Mouse (Mus musculus) mesoderm, embryonic 11.5 days (tissue): ENCODE data around the gene Herc2.
A peak's percentile ranks its signal among the peaks of the same experiment; 100 is the strongest.

Source experiments
- DNase-seq: peaks from one replicate; pipeline ENCODE4 v3.0.0-alpha.2; 2012; ENCODE audit warnings: low read depth, low spot score

Herc2 gene

GRCm38 (mm10) chr7:56191041-56191440, 141.0 kb downstream of the Herc2 start:
- no peak for DNase-seq

DNA sequence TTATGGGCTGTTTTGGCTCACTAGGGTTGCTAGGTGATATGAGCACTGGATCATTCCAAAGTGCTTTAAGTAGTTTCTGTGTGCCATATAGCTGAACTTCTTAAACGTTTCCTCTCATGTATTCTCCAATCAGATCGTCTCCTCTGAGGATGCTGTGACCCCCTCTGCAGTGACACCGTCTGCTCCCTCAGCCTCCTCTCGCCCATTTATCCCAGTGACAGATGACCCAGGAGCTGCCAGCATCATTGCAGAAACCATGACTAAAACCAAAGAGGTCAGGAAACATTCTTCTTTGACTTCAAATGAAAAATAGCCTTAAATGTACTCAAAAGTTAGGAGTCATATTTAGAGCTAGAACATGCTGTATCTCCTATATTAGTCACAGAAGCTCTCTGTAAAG, 141.7 kb downstream of the Herc2 start:
- no peak for DNase-seq

- no peak for DNase-seq
Observed at GRCm38 (mm10) chr7:56201483-56202218, 151.7 kb downstream of the Herc2 start.

DNA sequence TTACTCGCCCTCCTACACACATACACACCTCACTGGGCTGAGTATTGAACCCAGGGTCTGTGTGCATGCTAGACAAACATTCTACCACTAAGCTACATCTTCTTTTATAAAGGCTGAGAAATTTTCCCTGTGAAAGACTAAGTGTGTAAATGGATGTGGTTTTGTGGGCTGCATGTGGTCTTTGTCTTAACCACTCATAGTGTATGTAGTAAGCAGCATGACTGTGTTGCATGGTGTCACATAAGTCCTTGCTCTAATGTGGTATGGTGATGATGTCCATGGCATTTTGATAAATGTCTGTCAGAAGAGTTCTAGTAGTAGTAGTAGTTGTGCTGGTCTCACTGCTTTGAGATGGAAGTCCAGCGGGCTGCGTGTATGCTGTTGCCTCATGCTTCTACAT, 152.8 kb downstream of the Herc2 start:
- DNase-seq: no peak

DNA sequence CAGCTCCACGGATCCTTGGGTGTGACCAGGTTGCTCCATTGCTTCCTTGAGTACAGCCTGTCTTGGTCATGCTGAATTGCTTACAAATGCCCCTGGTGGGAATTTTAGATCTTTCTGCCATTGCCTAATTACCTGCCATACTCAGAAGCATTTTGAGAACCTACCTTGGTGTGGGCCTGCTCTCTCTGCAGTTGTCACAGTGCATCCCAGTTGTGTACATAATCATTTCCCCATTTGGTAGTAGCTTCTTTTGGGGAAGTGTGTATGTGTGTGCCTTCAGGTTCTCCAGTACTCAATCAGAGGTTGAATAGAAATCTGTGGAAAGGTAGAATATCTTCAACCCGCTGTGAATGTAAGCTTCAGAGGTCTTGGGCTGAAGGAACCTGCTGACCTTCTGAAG, 153.3 kb downstream of the Herc2 start:
- DNase-seq: no peak

- DNase-seq: no peak
Observed at GRCm38 (mm10) chr7:56204877-56205276, 154.9 kb downstream of the Herc2 start.

DNA sequence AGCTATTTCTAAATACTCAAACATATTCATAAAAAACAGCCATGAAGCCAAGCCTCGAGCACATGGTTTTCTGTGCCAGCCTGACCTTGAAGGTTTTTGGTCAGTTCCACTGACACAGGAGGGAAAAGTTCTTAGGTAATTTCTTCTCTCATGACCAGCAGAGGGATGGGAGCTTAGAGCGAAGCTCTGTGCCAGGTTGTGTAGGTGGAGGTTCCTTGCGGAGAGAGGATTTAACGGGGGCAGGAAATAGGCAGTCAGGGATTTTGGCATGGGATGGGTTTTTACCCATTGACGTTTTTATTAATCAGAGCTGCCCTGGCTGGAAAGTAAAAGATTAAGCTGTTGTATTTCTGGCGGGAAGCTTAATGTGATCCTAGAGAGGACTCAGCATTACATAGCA, 170.8 kb downstream of the Herc2 start:
- no peak for DNase-seq

GRCm38 (mm10) chr7:56235794-56236423, 185.9 kb downstream of the Herc2 start:
- DNase-seq: peak; percentile 13

DNA sequence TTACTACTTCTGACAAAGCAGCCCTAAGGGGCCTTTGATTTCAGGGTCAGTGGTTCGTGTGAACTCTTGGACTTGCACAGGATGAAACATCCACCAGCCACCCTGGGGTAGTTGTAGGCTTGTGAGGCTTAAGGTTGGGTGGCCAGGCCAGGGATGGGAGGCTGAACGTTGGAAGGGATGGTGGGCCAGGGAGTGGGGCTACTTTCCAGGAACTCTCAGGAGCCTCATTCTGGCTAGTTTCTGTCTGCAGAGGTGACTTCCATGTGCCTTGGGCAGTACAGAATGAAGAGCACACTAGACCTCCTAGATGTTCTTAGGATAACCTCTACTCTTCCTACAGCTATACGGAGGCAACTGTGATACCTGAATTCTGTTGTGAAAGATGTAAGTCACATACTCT, 186.6 kb downstream of the Herc2 start:
- DNase-seq: no peak

DNA sequence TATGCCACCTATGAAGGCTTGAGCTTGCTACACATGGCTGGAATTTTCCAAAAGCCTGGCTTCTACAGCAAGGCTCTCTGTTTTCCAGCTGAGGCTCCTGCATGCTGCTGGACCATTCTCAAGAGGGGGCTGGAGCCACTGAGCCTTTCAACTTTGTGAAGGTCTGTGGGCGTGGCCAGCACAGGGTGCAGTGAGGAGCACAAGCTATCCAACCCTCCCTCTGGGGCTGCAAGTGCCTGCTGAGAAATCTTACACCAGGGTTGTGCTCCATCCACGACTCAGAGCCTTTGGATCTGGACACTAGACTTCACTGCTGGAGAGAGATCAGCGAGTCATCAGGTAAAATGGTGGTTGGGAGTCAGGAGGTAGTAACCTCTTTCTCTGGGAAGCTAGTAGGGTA, 189.5 kb downstream of the Herc2 start, which contains the start of gene Oca2:
Gene Oca2, plus strand, starts transcription at position 218 of the 400 bp plus-strand sequence.
- DNase-seq: no peak

- no peak for DNase-seq
Observed at GRCm38 (mm10) chr7:56254568-56254967, 204.6 kb downstream of the Herc2 start.

DNA sequence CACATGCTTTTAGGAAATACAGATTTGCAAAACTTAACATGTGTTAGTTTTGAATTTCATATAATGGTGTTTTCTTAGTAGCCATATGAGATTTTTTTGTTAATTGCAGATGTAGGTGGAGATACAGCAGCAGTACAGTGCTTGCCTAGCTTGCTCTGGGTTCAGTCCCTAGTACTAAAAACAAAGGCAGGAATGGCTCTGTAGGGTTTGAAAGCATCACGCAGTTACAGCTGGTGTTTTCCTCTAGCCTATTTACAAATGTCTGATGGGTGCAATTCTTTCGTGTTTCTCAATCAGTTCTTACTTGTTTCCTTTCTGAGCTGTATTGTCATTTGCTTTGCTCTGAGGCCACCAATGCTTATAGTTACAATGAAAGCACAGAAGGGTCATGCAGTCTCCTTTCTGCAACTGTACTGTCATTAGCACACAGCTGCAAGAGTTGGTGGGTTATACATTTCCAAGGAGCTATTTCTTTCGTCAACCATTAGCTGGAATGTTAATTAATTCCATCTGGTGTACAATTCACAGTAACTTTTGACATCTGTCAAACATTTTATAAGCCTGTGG, 208.0 kb downstream of the Herc2 start:
- DNase-seq: no peak

DNA sequence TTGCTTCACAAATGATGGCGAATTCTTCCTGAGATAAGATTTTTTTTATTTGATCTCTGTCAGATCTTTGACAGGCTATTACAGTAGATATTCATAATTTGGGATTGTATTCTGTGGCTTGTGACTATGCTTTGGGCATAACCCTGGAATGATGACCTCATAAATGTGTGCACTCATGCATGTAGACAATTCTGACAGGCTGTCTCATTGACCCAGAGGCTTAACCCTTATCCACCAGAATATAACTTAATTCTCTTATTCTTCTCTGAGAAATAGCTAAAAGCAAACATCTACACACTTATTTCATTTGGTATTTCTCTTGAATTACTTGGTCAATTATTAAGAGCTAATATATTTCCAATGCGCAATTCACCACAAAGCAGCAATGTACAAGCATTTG, 227.5 kb downstream of the Herc2 start:
- DNase-seq: no peak
